Comparison of ENCODE assay signal across 8 mouse cellular contexts in genomic region chr3:116861223-116861539, GRCm38 (mm10). TPM values are rescaled to one million over a fixed set of nuclear protein-coding genes. Genes with fewer than 3 reads are reported as not detected.
A peak's percentile ranks its signal among the peaks of the same experiment; 100 is the strongest.
DNase-seq lines count a peak whose midpoint lies in the region; ATAC-seq and TF ChIP-seq lines count a peak whose summit lies in the region.

No protein-coding gene starts in this region.

- TF ChIP-seq EP300 in heart, adult 2 months (IDR thresholded peaks at IDR 0.05; ENCODE audit: insufficient read depth, low read depth, low read length): no peak
- no peak for TF ChIP-seq EP300 in CH12.LX (IDR thresholded peaks at IDR 0.05; ENCODE audit: low read length)

- peaks cover 5% of the 10 kb centered on the region for H3K4me1 ChIP-seq in heart, adult 2 months (ENCODE audit: control insufficient read depth, insufficient read depth, low read length)
- H3K4me1 ChIP-seq in CH12.LX (ENCODE audit: control insufficient read depth in 1 of 2, insufficient read depth in 2 of 2): peaks cover 8 to 42% of the 10 kb centered on the region in 2 experiments
- no peaks in the 10 kb centered on the region for H3K4me1 ChIP-seq in forebrain, embryonic 12.5 days
- H3K4me1 ChIP-seq in liver, embryonic 15.5 days (replicated peaks): peaks cover 76% of the 10 kb centered on the region

- 14% methylated on average over 4 of the region's 4 CpGs for WGBS in heart, adult 2 months
- 11% methylated on average over 4 of the region's 4 CpGs for WGBS in forebrain, embryonic 12.5 days
- 2% methylated on average over 4 of the region's 4 CpGs for WGBS in liver, embryonic 15.5 days (ENCODE audit: insufficient replicate concordance)

- no peak overlapping the region; the same call in 1 of the 2 replicates for H3K27ac ChIP-seq in heart, adult 2 months
- no peak overlapping the region for H3K27ac ChIP-seq in CH12.LX (ENCODE audit: insufficient read depth, low read depth)
- H3K27ac ChIP-seq in forebrain, embryonic 12.5 days: no peak overlapping the region
- peak overlapping the region; percentile 96 for H3K27ac ChIP-seq in liver, embryonic 15.5 days (replicated peaks)

- TF ChIP-seq RAD21 in CH12.LX (IDR thresholded peaks at IDR 0.05; ENCODE audit: low read depth, low read length): no peak

- ATAC-seq in forebrain, embryonic 12.5 days (ENCODE audit: low FRiP score): peak; percentile 33; the same call in 1 of the 2 replicates
- ATAC-seq in liver, embryonic 15.5 days (ENCODE audit: insufficient read depth): no peak

- peak overlapping the region; percentile 78 for H3K4me3 ChIP-seq in heart, adult 2 months
- H3K4me3 ChIP-seq in CH12.LX (replicated peaks in 1 of 3; ENCODE audit: low read depth in 2 of 3, low read length in 2 of 3, poor library complexity in 1 of 3): peak overlapping the region; percentile 65 to 88 (median 86)
- H3K4me3 ChIP-seq in forebrain, embryonic 12.5 days (replicated peaks): peak overlapping the region; percentile 55
- peak overlapping the region; percentile 77 for H3K4me3 ChIP-seq in liver, embryonic 15.5 days (replicated peaks)

- TF ChIP-seq POLR2A in heart, adult 2 months (IDR thresholded peaks at IDR 0.05; ENCODE audit: insufficient read depth, low read depth, low read length): no peak
- TF ChIP-seq POLR2A in CH12.LX (IDR thresholded peaks at IDR 0.05; ENCODE audit: low read depth, low read length): no peak

- H3K9ac ChIP-seq in heart, adult 2 months (ENCODE audit: low read depth, low read length): peak overlapping the region; percentile 31; the same call in 1 of the 2 replicates
- H3K9ac ChIP-seq in CH12.LX (ENCODE audit: insufficient read depth, low read depth): peak overlapping the region; percentile 55; the same call in 1 of the 2 replicates
- peak overlapping the region; percentile 62 for H3K9ac ChIP-seq in forebrain, embryonic 12.5 days
- peak overlapping the region; percentile 83 for H3K9ac ChIP-seq in liver, embryonic 15.5 days

- DNase-seq in heart, adult 2 months: no peak
- no peak for DNase-seq in heart, postnatal 14 days
- DNase-seq in CH12.LX (ENCODE audit: extremely low read depth): no peak
- DNase-seq in right cerebral cortex, postnatal 14 days: no peak
- no peak for DNase-seq in thymus, adult 18-20 months
- DNase-seq in cerebellum, adult 18-20 months: no peak

- H3K36me3 ChIP-seq in heart, adult 2 months (ENCODE audit: control insufficient read depth, insufficient read depth, low read length): no peaks in the 10 kb centered on the region
- H3K36me3 ChIP-seq in CH12.LX (replicated peaks in 1 of 2; ENCODE audit: control insufficient read depth in 1 of 2, insufficient read depth in 1 of 2, low read length in 1 of 2): peaks cover 3 to 4% of the 10 kb centered on the region in 2 experiments
- no peaks in the 10 kb centered on the region for H3K36me3 ChIP-seq in forebrain, embryonic 12.5 days (replicated peaks)
- H3K36me3 ChIP-seq in liver, embryonic 15.5 days (replicated peaks): peaks cover 8% of the 10 kb centered on the region; the same call in 1 of the 2 replicates

- no peak for TF ChIP-seq CTCF in heart, adult 2 months (IDR thresholded peaks at IDR 0.05)
- TF ChIP-seq CTCF in CH12.LX (conservative IDR thresholded peaks at IDR 0.05 in 1 of 2, IDR thresholded peaks at IDR 0.05 in 1 of 2; ENCODE audit: low read depth in 2 of 2, low read length in 2 of 2): no peak

- no peaks in the 10 kb centered on the region for H3K9me3 ChIP-seq in CH12.LX (replicated peaks; ENCODE audit: low read length)
- H3K9me3 ChIP-seq in forebrain, embryonic 12.5 days: no peaks in the 10 kb centered on the region
- no peaks in the 10 kb centered on the region for H3K9me3 ChIP-seq in liver, embryonic 15.5 days (replicated peaks)

- dilution Hi-C loops in CH12.LX (cut with MboI; ENCODE audit: extremely low pct_ligation_motif_present, extremely low pct_unique_long_range_greater_than_20kb, low sequenced_read_pairs): no loop called here

- no peaks in the 10 kb centered on the region for H3K79me2 ChIP-seq in heart, adult 2 months (replicated peaks; ENCODE audit: control insufficient read depth, insufficient read depth, low read length)
- H3K79me2 ChIP-seq in CH12.LX (replicated peaks; ENCODE audit: control insufficient read depth, extremely low read depth, insufficient read depth, poor library complexity, severe bottlenecking): no peaks in the 10 kb centered on the region

- H3K27me3 ChIP-seq in heart, adult 2 months (ENCODE audit: control insufficient read depth, insufficient read depth, low read length): no peaks in the 10 kb centered on the region
- H3K27me3 ChIP-seq in CH12.LX (replicated peaks): no peaks in the 10 kb centered on the region
- no peaks in the 10 kb centered on the region for H3K27me3 ChIP-seq in forebrain, embryonic 12.5 days
- no peaks in the 10 kb centered on the region for H3K27me3 ChIP-seq in liver, embryonic 15.5 days

- intact Hi-C loops in heart, adult 2 months (cut with DNase I): no loop called here
- intact Hi-C loops in heart, postnatal 14 days (cut with DNase I): no loop called here

- H3K4me2 ChIP-seq in CH12.LX (ENCODE audit: insufficient read depth, low read depth, poor library complexity, severe bottlenecking): peak overlapping the region; percentile 82
- peak overlapping the region; percentile 84 for H3K4me2 ChIP-seq in forebrain, embryonic 12.5 days
- peak overlapping the region; percentile 90 for H3K4me2 ChIP-seq in liver, embryonic 15.5 days

- in situ Hi-C loops in CH12.LX (cut with MboI; ENCODE audit: low pct_ligation_motif_present, low pct_unique_long_range_greater_than_20kb, low sequenced_read_pairs): no loop called here

TF ChIP-seq in CH12.LX, 34 proteins besides CTCF, POLR2A, EP300 and RAD21:
- no peak for TF ChIP-seq USF2 (conservative IDR thresholded peaks at IDR 0.05; ENCODE audit: low read depth, low read length)
TF ChIP-seq in CH12.LX: peak in this region for 0.

RNA-seq across cellular contexts. Expression of gene Frrs1, which starts 1.9 kb away (rescaled TPM):
- 1 to 10 TPM; 2.4 to 3.2 TPM for total RNA-seq in heart, adult 2 months (2021)
- 3.6 TPM in 2 replicates for polyA plus RNA-seq in heart, adult 2 months (2012; rRNA removed)
- 1 to 10 TPM; 4.8 to 5.2 TPM for total RNA-seq in heart, postnatal 14 days (2021)
- total RNA-seq in CH12.LX (2012; rRNA removed) (12.3 and 16.5 TPM in 2 replicates), CH12.LX (2014; rRNA removed) (11.0 and 13.1 TPM in 2 replicates)
- polyA plus RNA-seq in CH12.LX (2012; ENCODE audit: insufficient read length, low read depth): 22.5 and 34.9 TPM in 2 replicates
- 6.3 and 6.5 TPM in 2 replicates for polyA plus RNA-seq in forebrain, embryonic 12.5 days (2016; fragmentation: Nextera tagmentation; extraction: Ambion mirVana)
- polyA plus RNA-seq in liver, embryonic 15.5 days (2015; fragmentation: Nextera tagmentation; extraction: Ambion mirVana): 38.0 and 43.0 TPM in 2 replicates

RNA-seq across cellular contexts. Expression of gene Agl, which starts 53.2 kb away (rescaled TPM):
- total RNA-seq in heart, adult 2 months (2021): 100 to 1,000 TPM; 173 to 200 TPM
- 41.1 and 99.5 TPM in 2 replicates for polyA plus RNA-seq in heart, adult 2 months (2012; rRNA removed)
- 100 to 1,000 TPM; 183 to 189 TPM for total RNA-seq in heart, postnatal 14 days (2021)
- total RNA-seq in CH12.LX (2012; rRNA removed) (3.2 and 4.7 TPM in 2 replicates), CH12.LX (2014; rRNA removed) (5.2 and 5.7 TPM in 2 replicates)
- polyA plus RNA-seq in CH12.LX (2012; ENCODE audit: insufficient read length, low read depth): 5.7 and 5.8 TPM in 2 replicates
- polyA plus RNA-seq in forebrain, embryonic 12.5 days (2016; fragmentation: Nextera tagmentation; extraction: Ambion mirVana): 15.9 and 16.3 TPM in 2 replicates
- 10.3 and 12.1 TPM in 2 replicates for polyA plus RNA-seq in liver, embryonic 15.5 days (2015; fragmentation: Nextera tagmentation; extraction: Ambion mirVana)

Comparison
In these comparisons a context has a peak if more than half of its experiments do, and no peak if none do; other contexts are left out.
1. H3K9ac ChIP-seq: peak in every context shown above with its lines; median percentile 83 in liver, embryonic 15.5 days; 62 in forebrain, embryonic 12.5 days; 55 in CH12.LX; 31 in heart, adult 2 months.